Mouse (Mus musculus) monocyte, adult 2 months (primary cell): ENCODE data around the gene Ehbp1.

Experiments used
- DNase-seq, 2 experiments: peaks; one replicate each; pipeline ENCODE4 v3.0.0; 2022; ENCODE audit warnings: low spot score in 2 of 2, low read depth in 1 of 2

Gene Ehbp1

DNA sequence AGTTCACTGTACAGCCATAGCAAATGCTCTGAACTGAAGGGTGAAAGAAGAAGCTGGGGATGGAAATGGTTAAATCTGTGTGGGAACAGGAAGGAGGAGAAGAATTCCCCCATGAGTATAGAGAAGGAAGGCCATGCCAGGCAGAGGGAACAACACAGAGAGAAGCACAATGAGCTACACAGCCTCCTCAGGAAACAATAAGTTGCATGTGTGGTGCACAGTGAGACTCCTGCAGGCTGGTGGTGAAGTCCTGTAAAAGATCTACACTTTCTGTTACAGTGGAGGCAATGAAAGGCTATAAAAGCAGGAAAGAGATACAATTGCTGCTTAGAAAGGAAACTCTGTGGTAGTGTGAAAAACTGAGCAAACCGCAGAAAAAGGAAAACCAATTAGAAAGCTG, 357.0 kb downstream of the Ehbp1 start:
- no peak for DNase-seq

DNA sequence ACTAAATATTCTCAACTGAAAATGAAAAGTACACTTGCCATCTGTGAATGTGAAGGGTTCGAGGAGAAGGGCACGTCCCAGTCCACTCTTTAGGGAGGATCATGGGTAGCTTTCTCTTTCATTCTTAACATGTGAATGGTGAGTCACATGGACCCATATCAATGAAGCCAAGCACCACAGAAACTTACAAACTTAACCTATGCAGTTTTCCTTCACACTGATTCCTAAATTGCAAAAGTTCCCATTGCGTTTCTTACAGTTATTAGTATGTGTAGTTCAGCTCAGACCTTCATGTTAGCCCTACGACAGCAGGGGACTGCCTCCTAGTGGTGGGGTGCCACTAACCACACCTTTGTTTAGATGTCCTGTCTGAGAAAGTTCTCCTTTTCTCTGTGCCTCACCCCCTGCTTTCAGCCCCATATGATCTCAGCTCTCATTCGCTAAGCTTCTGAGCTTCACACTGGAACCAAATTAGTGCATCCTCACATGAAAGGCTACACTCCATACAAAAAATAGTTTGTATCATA, 368.0 kb downstream of the Ehbp1 start:
- DNase-seq, result no peak

DNA sequence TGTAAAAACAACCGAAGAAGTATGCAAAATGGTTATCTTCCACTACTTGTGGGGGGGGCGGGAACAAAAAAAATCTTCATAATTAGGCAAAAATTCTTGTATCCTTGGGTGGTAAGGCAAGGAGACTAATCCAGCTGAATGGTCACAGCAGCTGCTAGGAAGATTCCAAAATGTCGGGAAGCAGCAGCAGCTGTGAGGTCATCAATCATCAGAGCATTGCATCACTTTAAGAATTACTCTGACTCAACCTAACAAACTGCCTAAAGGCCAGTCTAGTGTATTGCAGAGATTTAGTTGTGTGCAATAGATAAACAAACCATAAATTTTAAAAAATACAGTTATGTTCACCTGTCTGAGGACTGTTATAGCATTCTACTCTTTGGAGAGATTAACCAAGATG, 368.5 kb downstream of the Ehbp1 start:
- DNase-seq, result no peak

- no peak for DNase-seq
Measured at GRCm38 (mm10) chr11:21968922-21969321, 373.2 kb downstream of the Ehbp1 start.
